Mouse (Mus musculus) testis, adult 2 months (tissue): Measurements from ENCODE around the gene Zfp386.

Source experiments
- CTCF ChIP-seq: fragments of 200-500 bp; IDR thresholded peaks from 2 replicates; pipeline ENCODE4 v1.5.1; 2012; ENCODE audit warnings: low read depth, mild to moderate bottlenecking, inconsistent platforms, low read length, moderate library complexity; ENCODE audit not compliant: control insufficient read depth, insufficient read depth, insufficient replicate concordance
- POLR2A ChIP-seq: fragments of 200-500 bp; IDR thresholded peaks from 2 replicates; pipeline ENCODE4 v1.6.1; 2012; ENCODE audit warnings: low read depth, mild to moderate bottlenecking, inconsistent platforms, low read length, moderate library complexity; ENCODE audit not compliant: control insufficient read depth

DNA sequence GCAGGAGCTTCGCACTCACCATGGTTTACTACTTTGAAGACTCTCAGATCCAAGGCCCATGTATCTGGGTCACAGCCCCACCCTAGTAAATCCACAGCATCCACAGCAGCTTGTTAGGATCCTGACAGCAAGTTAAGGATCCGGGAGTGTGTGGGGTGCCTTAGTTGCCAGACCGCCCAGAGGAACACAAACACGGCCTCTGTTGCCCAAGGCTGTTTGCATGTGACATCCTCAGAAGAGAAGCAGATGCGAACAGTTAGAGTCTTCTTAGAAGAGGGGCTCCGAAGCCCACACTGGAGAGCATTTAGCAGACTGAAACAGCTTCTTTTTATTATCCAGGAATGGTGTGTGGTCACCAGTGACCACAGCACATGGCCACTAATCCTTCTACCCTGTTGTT lies 35.6 kb downstream of the Zfp386 start:
- TF ChIP-seq CTCF, result no peak
- no peak for TF ChIP-seq POLR2A
